Mouse (Mus musculus): ENCODE measurements around the gene Wnt2b.

DNA sequence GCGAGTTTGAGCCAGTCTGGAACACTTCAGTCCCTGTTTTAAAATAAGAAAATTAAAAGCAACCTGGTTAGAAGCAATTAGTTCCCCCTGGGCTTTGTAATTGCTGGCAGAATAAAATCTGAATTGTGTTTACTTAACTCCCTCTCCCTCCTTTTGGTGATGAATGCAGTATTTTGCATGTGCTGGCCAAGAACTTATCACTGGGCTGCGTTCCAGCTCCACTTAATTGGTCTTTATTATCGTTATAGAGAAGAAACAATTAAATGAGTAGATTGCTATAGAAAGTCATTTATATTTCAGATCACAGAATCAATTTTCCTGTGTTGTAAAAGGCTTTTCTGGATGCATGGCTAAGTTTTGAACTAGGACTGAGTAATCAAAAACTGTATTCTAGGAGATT is 65.6 kb downstream of the Wnt2b start:
- TF ChIP-seq GATA1 (IDR thresholded peaks at IDR 0.05; ENCODE audit: low read length): no peak
- TF ChIP-seq TAL1 (IDR thresholded peaks at IDR 0.05; ENCODE audit: low read length): no peak

All from erythroblast, embryonic 14.5 days (primary cell).